Mouse (Mus musculus): ENCODE measurements around the gene 4930523C07Rik.

The 4930523C07Rik gene

GRCm38 (mm10) chr1:160082647-160083046 is 38.5 kb downstream of the 4930523C07Rik start:
- in situ Hi-C loops (cut with MboI, MseI) = no loop called here

GRCm38 (mm10) chr1:160084239-160084638 is 40.1 kb downstream of the 4930523C07Rik start:
- in situ Hi-C loops (cut with MboI, MseI) = no loop called here

- in situ Hi-C loops (cut with MboI, MseI) = no loop called here
These were observed 42.5 kb downstream of the 4930523C07Rik start for GRCm38 (mm10) chr1:160086651-160087050.

GRCm38 (mm10) chr1:160099659-160100302 is 55.6 kb downstream of the 4930523C07Rik start:
- in situ Hi-C loops (cut with MboI, MseI) = loop anchor here (10.0 kb wide), 1 partner anchor 85 kb away; no protein-coding TSS in a partner anchor

GRCm38 (mm10) chr1:160100996-160101395 is 56.8 kb downstream of the 4930523C07Rik start:
- in situ Hi-C loops (cut with MboI, MseI) = no loop called here

- in situ Hi-C loops (cut with MboI, MseI) = no loop called here
These were observed 61.2 kb downstream of the 4930523C07Rik start for GRCm38 (mm10) chr1:160105426-160105825.

GRCm38 (mm10) chr1:160108604-160109003 is 64.4 kb downstream of the 4930523C07Rik start:
- in situ Hi-C loops (cut with MboI, MseI) = no loop called here

- in situ Hi-C loops (cut with MboI, MseI) = no loop called here
These were observed 79.8 kb downstream of the 4930523C07Rik start for GRCm38 (mm10) chr1:160123957-160124356.

All from regulatory T cell (primary cell).